In genomic region chr15:78845321-78845720, GRCm38 (mm10) we compare ENCODE assay signal across 8 mouse cellular contexts. TPM values are rescaled to one million over a fixed set of nuclear protein-coding genes. Genes with fewer than 3 reads are reported as not detected.
DNase-seq lines count a peak whose midpoint lies in the region; ATAC-seq and TF ChIP-seq lines count a peak whose summit lies in the region.
"Had no signal": no experiment of that assay in that cellular context is flagged by ENCODE, and none has a peak within 500 bp of the region (broad histone marks: within the 10 kb centered on the region; RNA-seq: fewer than 3 reads in every experiment).

No protein-coding gene starts in this region.

- H3K27ac ChIP-seq in ES-E14 (ENCODE audit: insufficient read depth, low read depth, low read length, poor library complexity, severe bottlenecking): peak overlapping the region; percentile 14; the same call in 1 of the 2 replicates
- no peak overlapping the region for H3K27ac ChIP-seq in hindbrain, embryonic 13.5 days
- H3K27ac ChIP-seq: limb, embryonic 12.5 days had no signal

- no peaks in the 10 kb centered on the region for H3K9me3 ChIP-seq in ES-E14 (ENCODE audit: control insufficient read depth, insufficient read depth, low read depth, low read length)
- no peaks in the 10 kb centered on the region for H3K9me3 ChIP-seq in hindbrain, embryonic 13.5 days
- H3K9me3 ChIP-seq: limb, embryonic 12.5 days had no signal

- no peak overlapping the region for H3K4me3 ChIP-seq in ES-E14 (ENCODE audit: insufficient read depth in 1 of 2, low read depth in 1 of 2, low read length in 2 of 2, poor library complexity in 1 of 2, severe bottlenecking in 1 of 2)
- no peak overlapping the region for H3K4me3 ChIP-seq in hindbrain, embryonic 13.5 days
- peak overlapping the region; percentile 64 for H3K4me3 ChIP-seq in lung, adult 2 months (replicated peaks; ENCODE audit: extremely low read depth, low read depth, low read length)
- H3K4me3 ChIP-seq: limb, embryonic 12.5 days had no signal

- in situ Hi-C loops in ES-E14 (cut with MboI; ENCODE audit: low sequenced_read_pairs in 2 of 2, unreplicated experiment in 2 of 2): no loop called here

- 67% methylated on average over 11 of the region's 11 CpGs for WGBS in hindbrain, embryonic 13.5 days
- 16% methylated on average over 11 of the region's 11 CpGs for WGBS in lung, adult 2 months

- H3K4me1 ChIP-seq in ES-E14 (ENCODE audit: control insufficient read depth in 2 of 2, insufficient read depth in 2 of 2, low read length in 2 of 2, poor library complexity in 1 of 2): peaks cover 7 to 33% of the 10 kb centered on the region in 2 experiments; a peak in 2 of 4 replicates
- H3K4me1 ChIP-seq in hindbrain, embryonic 13.5 days (replicated peaks): peaks cover 53% of the 10 kb centered on the region
- H3K4me1 ChIP-seq in lung, adult 2 months (ENCODE audit: control insufficient read depth, insufficient read depth, low read length): peaks cover 39% of the 10 kb centered on the region

- TF ChIP-seq POLR2A in lung, adult 2 months (IDR thresholded peaks at IDR 0.05; ENCODE audit: borderline replicate concordance, extremely low read depth, low read depth, low read length): no peak

- no peak for TF ChIP-seq CTCF in lung, adult 2 months (IDR thresholded peaks at IDR 0.05; ENCODE audit: insufficient read depth, low read length)

- 0 out of 2 replicates have a peak overlapping the region, but pooled peaks have one; percentile 75 for H3K4me2 ChIP-seq in hindbrain, embryonic 13.5 days
- H3K4me2 ChIP-seq: limb, embryonic 12.5 days had no signal

- peaks cover 54% of the 10 kb centered on the region for H3K27me3 ChIP-seq in hindbrain, embryonic 13.5 days

- H3K36me3 ChIP-seq in ES-E14 (ENCODE audit: control insufficient read depth, insufficient read depth, low read length, poor library complexity, severe bottlenecking): no peaks in the 10 kb centered on the region
- H3K36me3 ChIP-seq in hindbrain, embryonic 13.5 days: no peaks in the 10 kb centered on the region

- no peak for ATAC-seq in hindbrain, embryonic 13.5 days (ENCODE audit: low FRiP score)

- no peak for DNase-seq in ES-E14 (ENCODE audit: low read depth, low spot score)
- DNase-seq in adrenal gland, postnatal 10 days: peak; percentile 44
- no peak for DNase-seq in lung, adult 2 months
- DNase-seq in right cerebral cortex, adult 2 months (ENCODE audit: low spot score in 2 of 2): no peak
- DNase-seq in embryo, embryonic 10.5 days (ENCODE audit: low spot score): no peak
- DNase-seq in layer of hippocampus, adult 9-10 months (ENCODE audit: low spot score): no peak

- H3K9ac ChIP-seq in ES-E14 (ENCODE audit: insufficient read depth, low read depth, low read length, poor library complexity, severe bottlenecking): no peak overlapping the region; the same call in 1 of the 2 replicates
- H3K9ac ChIP-seq in hindbrain, embryonic 13.5 days: no peak overlapping the region
- H3K9ac ChIP-seq: limb, embryonic 12.5 days had no signal

TF ChIP-seq in ES-E14, 5 proteins besides CTCF, POLR2A, EP300 and RAD21:
- TF ChIP-seq HCFC1 (IDR thresholded peaks at IDR 0.05; ENCODE audit: borderline replicate concordance, insufficient read depth, low read length) (no peak), CHD2 (IDR thresholded peaks at IDR 0.05; ENCODE audit: low read depth, low read length) (no peak), ZC3H11A (IDR thresholded peaks at IDR 0.05; ENCODE audit: borderline replicate concordance, low read depth, low read length) (no peak), MAFK (IDR thresholded peaks at IDR 0.05; ENCODE audit: insufficient read depth, low read depth, low read length) (no peak), ZNF384 (IDR thresholded peaks at IDR 0.05; ENCODE audit: low read depth, low read length) (no peak)
TF ChIP-seq in ES-E14: peak in this region for 0.

RNA-seq across cellular contexts. Expression of gene Cdc42ep1, which starts 2.9 kb away (rescaled TPM):
- 4.7 and 8.3 TPM in 2 replicates for total RNA-seq in ES-E14 (2012; rRNA removed)
- total RNA-seq in adrenal gland, postnatal 10 days (2021): 10 to 100 TPM; 40.9 to 48.6 TPM
- polyA plus RNA-seq in hindbrain, embryonic 13.5 days (2015; fragmentation: Nextera tagmentation; extraction: Ambion mirVana): 9.5 and 11.0 TPM in 2 replicates
- 221 and 277 TPM in 2 replicates for polyA plus RNA-seq in lung, adult 2 months (2012; rRNA removed)

RNA-seq across cellular contexts. Expression of gene Lgals2, which starts 10.0 kb away (rescaled TPM):
- 4.2 TPM in 1 of 2 replicates, not detected in the other for total RNA-seq in ES-E14 (2012; rRNA removed)
- total RNA-seq in adrenal gland, postnatal 10 days (2021): 1 to 10 TPM; 1.8 to 5.1 TPM
- polyA plus RNA-seq in hindbrain, embryonic 13.5 days (2015; fragmentation: Nextera tagmentation; extraction: Ambion mirVana): not detected in 2 replicates
- 6.0 and 7.2 TPM in 2 replicates for polyA plus RNA-seq in lung, adult 2 months (2012; rRNA removed)
- polyA plus RNA-seq: limb, embryonic 12.5 days had no signal

RNA-seq across cellular contexts. Expression of gene Gga1, which starts 31.7 kb away (rescaled TPM):
- total RNA-seq in ES-E14 (2012; rRNA removed): 18.4 and 23.3 TPM in 2 replicates
- 10 to 100 TPM; 48.8 to 50.6 TPM for total RNA-seq in adrenal gland, postnatal 10 days (2021)
- 49.9 and 50.6 TPM in 2 replicates for polyA plus RNA-seq in hindbrain, embryonic 13.5 days (2015; fragmentation: Nextera tagmentation; extraction: Ambion mirVana)
- 113 and 121 TPM in 2 replicates for polyA plus RNA-seq in lung, adult 2 months (2012; rRNA removed)

RNA-seq across cellular contexts. Expression of gene Card10, which starts 42.5 kb away (rescaled TPM):
- 3.8 and 5.0 TPM in 2 replicates for total RNA-seq in ES-E14 (2012; rRNA removed)
- total RNA-seq in adrenal gland, postnatal 10 days (2021): 10 to 100 TPM; 12.0 to 12.4 TPM
- polyA plus RNA-seq in hindbrain, embryonic 13.5 days (2015; fragmentation: Nextera tagmentation; extraction: Ambion mirVana): 1.6 TPM in 2 replicates
- 61.5 and 73.5 TPM in 2 replicates for polyA plus RNA-seq in lung, adult 2 months (2012; rRNA removed)

RNA-seq across cellular contexts. Expression of gene Gm49510, which starts 54.1 kb away (rescaled TPM):
- total RNA-seq in ES-E14 (2012; rRNA removed): 0.11 TPM in 1 of 2 replicates, not detected in the other
- total RNA-seq in adrenal gland, postnatal 10 days (2021): not detected
- polyA plus RNA-seq in hindbrain, embryonic 13.5 days (2015; fragmentation: Nextera tagmentation; extraction: Ambion mirVana): not detected in 2 replicates
- polyA plus RNA-seq in lung, adult 2 months (2012; rRNA removed): 0.04 TPM in 1 of 2 replicates, not detected in the other
